Mouse (Mus musculus): ENCODE results near the gene Nudc. TPM values are rescaled to one million over a fixed set of nuclear protein-coding genes. Genes with fewer than 3 reads are reported as not detected.

Gene Nudc
- total RNA-seq (2015), result 76.9 and 82.3 TPM in 2 replicates
- total RNA-seq (2017), result 114 and 120 TPM in 2 replicates

DNA sequence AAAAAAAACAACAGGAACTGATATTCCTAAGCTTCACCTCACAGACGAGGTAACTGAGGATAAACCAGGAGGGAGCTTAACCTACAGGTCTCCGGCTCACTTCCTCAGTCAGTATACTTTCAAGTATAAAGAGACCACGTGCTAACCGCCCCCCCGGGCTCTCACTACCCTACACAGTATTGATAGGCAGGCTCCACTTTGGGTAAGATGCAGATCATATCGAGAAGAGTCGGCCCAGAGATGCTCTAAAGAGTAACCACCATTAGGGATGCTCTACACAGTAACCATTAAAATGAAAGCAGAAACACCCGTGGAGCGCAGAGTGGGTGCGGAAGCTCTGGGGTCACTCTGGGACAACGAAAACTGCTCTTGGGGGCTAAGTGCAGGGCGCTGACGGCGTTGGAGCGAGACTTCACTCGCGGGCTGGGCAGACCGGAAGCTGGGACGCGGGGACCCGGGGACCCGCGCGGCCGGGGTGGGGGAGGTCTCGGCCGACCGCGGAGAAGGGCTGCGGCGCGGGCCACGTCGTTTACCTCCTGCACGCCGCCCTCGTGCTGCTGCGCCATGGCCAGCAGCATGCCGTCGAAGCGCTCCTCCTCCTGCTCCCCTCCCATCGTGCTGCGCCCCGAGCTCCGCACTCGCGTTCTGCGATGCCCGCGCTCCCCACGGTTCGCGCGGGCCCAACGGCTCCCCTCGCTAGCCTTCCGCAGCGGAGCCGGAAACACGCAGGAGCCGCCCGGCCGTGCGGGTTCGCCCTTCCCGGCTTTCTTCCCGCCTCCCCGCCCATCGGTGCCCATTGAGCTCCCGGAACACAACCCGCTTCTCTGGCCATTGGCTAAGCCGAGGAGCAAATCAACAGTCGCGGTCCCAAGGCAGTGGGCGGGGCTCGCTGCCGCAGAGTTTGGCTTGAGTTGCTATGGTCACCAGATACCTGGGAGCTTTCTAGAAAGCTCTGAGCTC, at the start of gene Nudc:
Nudc (minus strand) TSS at position 725 of the 960 bp plus-strand sequence.
- peak; percentile 100 for ATAC-seq (ENCODE audit: poor library complexity, severe bottlenecking)

GRCm38 (mm10) chr4:133595538-133595937, 49.7 kb upstream of the Nudc start:
- no peak for ATAC-seq (ENCODE audit: poor library complexity, severe bottlenecking)

DNA sequence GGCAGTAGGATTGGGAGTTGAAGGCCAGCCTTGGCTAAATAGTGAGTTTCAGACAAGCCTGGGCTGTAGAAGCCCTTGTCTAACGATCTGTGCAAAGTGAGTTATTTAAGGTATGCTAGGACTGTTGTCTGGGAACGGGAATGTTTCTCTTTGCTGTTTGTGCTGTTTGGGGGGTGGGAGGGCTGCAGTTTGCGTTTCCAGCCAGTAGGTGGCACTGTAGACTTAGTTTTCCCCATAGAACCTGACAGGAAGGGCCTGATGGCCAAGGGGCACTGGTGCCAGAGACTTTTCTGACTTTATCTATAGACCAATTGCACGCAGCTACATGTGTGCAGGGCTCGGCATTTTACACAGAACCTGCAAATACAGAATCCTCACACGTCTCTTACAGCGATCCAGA, 46.8 kb upstream of the Nudc start:
- peak; percentile 87 for ATAC-seq (ENCODE audit: poor library complexity, severe bottlenecking)

DNA sequence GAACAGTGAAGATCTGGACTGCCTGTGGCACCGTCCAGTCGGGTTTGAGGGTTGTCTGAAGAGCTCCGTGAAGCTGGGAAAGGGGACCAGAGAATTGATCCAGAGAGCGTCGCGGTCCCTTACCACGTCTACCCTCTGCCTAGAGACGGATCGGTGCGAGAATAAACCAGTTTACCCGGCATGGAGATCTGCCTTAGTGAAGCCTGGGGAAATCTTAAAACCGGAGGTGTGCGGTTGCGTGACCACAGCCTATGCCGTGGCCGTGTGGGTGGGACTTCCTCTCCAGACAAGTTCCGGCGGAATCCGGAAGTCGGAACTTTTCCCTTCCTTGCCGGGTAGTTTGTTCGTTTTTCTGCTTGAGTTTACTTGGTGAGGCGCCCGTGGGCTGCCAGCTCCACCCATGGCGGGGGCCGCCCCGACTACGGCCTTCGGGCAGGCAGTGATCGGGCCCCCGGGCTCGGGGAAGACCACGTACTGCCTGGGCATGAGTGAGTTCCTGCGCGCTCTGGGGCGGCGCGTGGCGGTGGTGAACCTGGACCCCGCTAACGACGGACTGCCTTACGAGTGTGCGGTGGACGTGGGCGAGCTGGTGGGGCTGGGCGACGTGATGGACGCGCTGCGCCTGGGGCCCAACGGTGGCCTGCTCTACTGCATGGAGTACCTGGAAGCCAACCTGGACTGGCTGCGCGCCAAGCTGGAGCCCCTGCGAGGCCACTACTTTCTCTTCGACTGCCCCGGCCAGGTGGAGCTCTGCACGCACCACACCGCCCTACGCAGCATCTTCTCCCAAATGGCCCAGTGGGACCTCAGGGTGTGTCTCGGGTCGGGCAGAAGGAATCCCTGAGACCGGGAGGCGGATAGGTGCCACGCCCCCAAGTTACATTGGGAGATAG, 38.5 kb upstream of the Nudc start, which contains the start of gene Gpn2:
Gpn2 (plus strand) TSS at position 304 of the 893 bp plus-strand sequence.
- peak; percentile 96 for ATAC-seq (ENCODE audit: poor library complexity, severe bottlenecking)

DNA sequence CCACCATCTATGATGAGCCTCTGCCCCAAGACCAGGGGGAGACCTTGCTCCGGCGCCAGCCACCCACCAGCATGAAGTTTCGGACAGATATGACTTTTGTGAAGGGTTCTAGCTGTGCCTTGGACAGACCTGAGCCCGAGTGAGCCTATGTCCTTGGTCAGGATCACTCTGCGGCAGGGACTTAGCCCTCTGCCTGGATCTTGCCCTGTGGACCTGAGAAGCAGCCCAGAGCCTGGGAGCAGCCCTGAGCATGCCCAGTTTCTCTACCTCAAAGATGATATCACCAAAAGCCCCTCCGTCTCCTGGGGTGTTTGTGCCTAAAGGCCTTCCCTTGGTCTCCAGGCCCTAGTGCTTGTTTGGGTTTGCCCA, 37.9 kb upstream of the Nudc start:
- no peak for ATAC-seq (ENCODE audit: poor library complexity, severe bottlenecking)

GRCm38 (mm10) chr4:133577983-133578382, 32.2 kb upstream of the Nudc start:
- no peak for ATAC-seq (ENCODE audit: poor library complexity, severe bottlenecking)

GRCm38 (mm10) chr4:133574843-133575202, 29.0 kb upstream of the Nudc start:
- peak; percentile 58; the same call in 1 of the 2 replicates for ATAC-seq (ENCODE audit: poor library complexity, severe bottlenecking)

- ATAC-seq (ENCODE audit: poor library complexity, severe bottlenecking), result peak; percentile 96
These were observed 28.5 kb upstream of the Nudc start, which contains the start of gene Gpatch3 for GRCm38 (mm10) chr4:133574070-133574842. Gene Gpatch3, plus strand, starts transcription at chr4:133574745.

GRCm38 (mm10) chr4:133570066-133570466, 24.3 kb upstream of the Nudc start:
- ATAC-seq (ENCODE audit: poor library complexity, severe bottlenecking), result no peak

DNA sequence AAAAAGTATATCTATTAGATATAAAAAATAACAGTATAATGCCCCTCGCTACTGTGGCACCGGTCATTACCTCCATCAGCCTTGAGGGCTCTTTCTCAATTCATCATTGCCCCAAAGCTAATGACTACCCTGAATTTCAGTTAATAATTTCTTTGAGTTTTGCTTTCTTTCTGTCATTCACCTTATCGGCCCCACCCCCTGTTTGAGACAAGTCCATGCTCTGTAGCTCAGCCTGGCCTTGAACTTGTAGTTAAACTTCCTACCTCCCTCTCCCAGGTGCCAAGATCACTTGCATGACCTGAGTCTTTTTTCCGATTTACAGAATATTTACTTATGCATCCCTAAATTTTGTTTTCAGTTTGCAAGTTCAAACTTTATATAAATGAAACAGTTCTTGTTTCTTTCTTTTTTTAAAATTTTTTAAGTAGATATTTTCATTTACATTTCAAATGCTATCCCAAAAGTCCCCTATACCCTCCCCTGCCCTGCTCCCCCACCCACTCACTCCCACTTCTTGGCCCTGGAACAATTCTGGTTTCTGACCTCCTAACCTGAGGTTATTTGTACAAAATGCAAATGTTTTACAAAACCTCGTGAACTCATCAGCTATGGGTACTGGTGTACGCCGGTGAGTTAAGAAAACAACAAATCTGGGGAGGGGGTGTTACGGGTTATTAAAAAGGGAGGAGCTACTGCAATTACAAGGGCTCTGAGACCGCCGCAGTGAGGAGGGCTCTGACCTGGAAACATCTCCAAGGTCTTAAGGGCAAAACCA, 23.7 kb upstream of the Nudc start:
- no peak for ATAC-seq (ENCODE audit: poor library complexity, severe bottlenecking)

DNA sequence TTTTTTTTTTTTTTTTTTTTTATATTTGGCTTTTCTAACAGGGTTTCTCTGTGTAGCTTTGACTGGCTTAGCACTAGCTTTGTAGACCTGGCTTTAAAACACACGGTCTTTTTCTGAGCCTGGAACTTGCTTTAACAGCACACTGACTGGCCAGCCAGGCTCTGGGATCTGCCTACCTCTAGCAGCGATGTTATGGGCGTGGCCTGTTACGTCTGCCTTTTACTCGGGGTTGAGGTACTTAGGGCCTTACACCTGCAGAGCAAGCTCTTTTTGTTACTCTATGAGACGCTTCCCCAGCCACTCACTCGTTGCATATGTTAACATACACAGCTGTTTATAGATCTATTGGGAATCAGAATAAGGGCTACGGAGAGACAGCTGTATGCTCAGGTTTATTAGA, 21.5 kb upstream of the Nudc start:
- no peak for ATAC-seq (ENCODE audit: poor library complexity, severe bottlenecking)

DNA sequence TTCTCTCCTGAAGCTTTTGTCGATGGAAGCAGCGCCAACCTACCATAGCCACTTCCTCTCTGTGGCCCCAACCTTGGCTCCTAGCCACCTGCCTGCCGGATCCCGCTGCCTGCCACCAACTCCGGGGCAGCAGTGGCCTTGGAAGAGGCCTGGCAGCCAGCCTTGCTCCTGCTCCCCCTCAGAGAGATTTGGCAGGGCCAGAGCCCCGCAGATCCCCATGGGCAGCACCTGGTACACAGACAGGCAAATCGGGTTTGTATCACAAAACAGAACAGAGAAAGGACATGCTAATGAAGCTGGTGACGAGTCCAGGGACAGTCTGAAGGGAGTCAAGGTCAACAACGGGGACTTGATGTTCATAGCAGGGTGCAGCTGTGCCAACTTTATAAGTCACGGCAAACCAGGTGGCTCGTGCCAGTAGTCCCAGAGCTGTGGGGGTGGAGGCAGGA, 17.4 kb upstream of the Nudc start:
- ATAC-seq (ENCODE audit: poor library complexity, severe bottlenecking), result 0 out of 2 replicates have a peak, but pooled peaks have one; percentile 24

DNA sequence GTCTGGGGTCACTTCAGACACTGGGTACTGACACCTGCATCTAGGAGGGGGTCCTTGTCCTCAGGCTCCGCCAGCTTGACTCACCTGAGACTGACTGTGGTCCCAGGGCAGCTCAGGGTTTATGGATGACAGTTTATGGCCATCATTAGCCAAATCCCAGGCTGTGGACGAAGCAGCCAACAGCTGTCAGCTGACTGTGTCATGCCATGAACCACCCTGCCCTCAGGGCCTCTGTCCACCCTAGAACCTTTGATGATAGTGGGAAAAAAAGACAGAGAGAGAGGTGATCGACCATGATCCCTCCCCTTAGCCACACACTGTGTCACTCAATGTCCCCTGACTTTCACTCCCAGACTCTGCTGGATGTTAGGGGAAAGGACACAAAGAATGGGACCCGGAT, 15.8 kb upstream of the Nudc start:
- no peak for ATAC-seq (ENCODE audit: poor library complexity, severe bottlenecking)

- no peak for ATAC-seq (ENCODE audit: poor library complexity, severe bottlenecking)
These were observed 14.1 kb upstream of the Nudc start for GRCm38 (mm10) chr4:133559846-133560245.

DNA sequence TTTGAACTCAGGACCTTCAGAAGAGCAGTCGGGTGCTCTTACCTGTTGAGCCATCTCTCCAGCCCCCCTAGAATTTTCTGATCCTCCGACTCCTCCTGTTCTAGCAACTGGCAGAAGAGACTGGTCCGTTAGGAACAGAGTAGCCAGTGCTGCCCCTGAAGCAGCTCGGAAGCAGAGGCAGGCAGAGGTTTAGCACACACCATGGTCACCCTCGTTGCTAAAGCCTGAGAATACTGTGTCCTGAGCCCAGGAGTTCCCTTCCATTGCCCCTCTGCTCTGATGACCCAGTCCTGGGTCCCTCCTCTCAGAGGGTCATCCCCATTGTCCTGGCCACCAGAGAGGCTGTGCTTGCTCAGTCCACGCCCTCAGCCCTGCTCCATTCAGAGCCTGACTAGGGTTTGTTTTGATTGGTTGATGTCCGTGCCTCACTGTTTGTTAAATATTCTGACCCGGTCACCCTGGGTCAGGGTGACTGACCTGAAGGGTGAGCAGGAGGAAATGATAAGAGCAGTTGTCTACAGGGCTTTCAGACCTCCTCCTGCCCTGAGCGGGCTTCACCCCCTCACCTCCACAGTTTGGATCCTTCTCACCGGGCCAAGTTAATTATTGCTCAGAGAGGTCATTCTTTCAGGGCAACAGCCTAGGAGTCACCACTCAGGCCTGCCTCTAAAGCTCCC, 11.4 kb upstream of the Nudc start:
- no peak for ATAC-seq (ENCODE audit: poor library complexity, severe bottlenecking)

DNA sequence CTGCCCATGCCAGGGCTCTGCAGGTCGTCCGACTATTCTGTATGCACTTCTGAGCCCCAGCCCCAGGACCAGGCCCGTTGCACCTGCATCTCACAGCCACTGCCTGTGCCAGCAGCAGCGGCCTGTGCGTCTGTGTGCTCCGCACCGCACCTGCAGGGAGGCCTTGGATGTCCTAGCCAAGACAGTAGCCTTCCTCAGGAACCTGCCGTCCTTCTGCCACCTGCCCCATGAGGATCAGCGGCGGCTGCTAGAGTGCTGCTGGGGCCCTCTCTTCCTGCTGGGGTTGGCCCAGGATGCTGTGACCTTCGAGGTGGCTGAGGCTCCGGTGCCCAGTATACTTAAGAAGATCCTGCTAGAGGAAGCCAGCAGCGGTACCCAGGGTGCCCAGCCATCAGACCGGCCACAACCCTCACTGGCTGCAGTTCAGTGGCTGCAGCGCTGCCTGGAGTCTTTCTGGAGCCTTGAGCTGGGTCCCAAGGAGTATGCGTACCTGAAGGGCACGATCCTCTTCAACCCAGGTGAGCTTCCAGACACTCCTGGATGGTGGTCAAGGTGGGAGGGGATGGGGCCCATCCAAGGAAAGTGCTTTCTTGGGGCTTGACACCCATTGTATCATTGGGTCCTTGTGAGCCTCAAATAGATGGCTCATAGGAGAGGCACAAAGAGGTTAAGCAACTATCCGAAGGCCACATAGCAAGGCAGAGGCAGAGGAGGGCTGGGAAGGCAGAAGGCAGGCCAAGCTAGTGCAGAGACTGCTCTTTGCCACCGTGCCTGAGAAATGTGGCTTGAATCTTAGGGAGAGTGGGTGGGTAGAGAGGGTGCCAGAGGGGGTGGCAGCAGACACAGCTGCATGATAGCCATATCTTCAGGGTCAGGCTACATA, 7.9 kb upstream of the Nudc start:
- no peak for ATAC-seq (ENCODE audit: poor library complexity, severe bottlenecking)

DNA sequence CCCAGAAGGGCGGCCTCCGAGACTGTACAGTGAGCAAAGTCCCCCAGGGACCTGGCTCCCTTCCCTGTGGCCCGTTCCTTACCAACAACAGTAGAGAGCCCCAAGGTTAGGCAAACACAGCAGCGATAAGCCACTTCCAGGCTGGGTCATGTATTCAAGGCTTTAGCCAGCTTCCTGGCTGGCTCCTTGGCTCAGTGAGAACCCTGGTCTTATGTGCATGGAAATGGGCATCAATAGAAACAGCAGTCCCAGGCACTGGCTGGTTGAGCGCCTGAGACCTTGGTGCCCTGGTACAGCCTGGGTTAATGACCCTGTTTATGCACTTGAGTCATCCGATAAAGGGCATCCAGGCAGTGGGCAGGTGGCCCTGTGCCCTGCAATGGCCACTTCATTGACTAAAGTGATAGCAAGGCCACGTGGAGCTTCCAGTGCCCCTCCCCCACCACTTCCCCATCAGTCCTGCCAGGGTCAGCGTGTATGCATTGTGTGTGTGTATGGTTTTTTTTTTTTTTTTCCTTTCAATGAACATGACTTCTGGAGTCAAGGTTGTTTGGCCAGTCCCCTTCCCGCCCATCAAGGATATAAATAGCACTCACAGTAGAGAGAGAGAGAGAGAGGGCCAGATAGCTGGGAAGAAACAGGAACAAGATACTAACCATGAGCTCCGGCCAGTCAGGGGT, 7.1 kb upstream of the Nudc start, which contains the start of gene Nr0b2:
Nr0b2 (plus strand) TSS at position 609 of the 680 bp plus-strand sequence.
- ATAC-seq (ENCODE audit: poor library complexity, severe bottlenecking), result peak; percentile 73
